Mouse (Mus musculus): ENCODE measurements around the gene Fgg. TPM values are rescaled to one million over a fixed set of nuclear protein-coding genes. Genes with fewer than 3 reads are reported as not detected.

Gene Fgg
- 0.71 TPM in 1 of 2 replicates, not detected in the other for polyA plus RNA-seq (2015; fragmentation: Nextera tagmentation; extraction: Ambion mirVana)

DNA sequence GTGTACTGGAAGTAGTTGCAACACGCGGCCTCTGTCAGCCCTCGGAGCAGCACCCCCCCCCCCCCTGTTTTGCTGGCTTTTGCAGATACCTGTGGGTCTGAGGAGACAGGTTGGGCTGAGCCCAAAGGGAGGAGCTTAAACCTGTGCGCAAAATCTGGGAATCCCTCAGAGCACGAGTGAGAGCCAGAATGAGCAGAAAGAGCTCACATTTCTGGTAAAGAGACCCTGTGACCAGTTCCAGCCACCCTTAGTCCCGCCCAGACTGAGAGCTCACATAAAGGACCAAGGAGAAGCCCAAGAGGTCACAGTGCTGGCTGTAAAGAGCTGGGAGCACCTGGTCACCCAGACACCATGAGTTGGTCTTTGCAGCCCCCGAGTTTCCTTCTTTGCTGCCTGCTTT lies at the start of gene Fgg:
TSS of gene Fgg (plus strand) at position 168 of the 400 bp plus-strand sequence.
- no peaks in the 10 kb centered on the region for H3K9me3 ChIP-seq
- no peaks in the 10 kb centered on the region for H3K4me1 ChIP-seq (replicated peaks)
- 61% methylated on average over 7 of the region's 7 CpGs for WGBS
- H3K27me3 ChIP-seq, result no peaks in the 10 kb centered on the region
- no peak within 1 kb of the TSS for H3K4me2 ChIP-seq (replicated peaks)
- no peak for ATAC-seq
- no peaks in the 10 kb centered on the region for H3K36me3 ChIP-seq
- no peak within 1 kb of the TSS for H3K4me3 ChIP-seq (replicated peaks)
- no peak within 1 kb of the TSS for H3K9ac ChIP-seq (replicated peaks)
- H3K27ac ChIP-seq, result no peak within 1 kb of the TSS

DNA sequence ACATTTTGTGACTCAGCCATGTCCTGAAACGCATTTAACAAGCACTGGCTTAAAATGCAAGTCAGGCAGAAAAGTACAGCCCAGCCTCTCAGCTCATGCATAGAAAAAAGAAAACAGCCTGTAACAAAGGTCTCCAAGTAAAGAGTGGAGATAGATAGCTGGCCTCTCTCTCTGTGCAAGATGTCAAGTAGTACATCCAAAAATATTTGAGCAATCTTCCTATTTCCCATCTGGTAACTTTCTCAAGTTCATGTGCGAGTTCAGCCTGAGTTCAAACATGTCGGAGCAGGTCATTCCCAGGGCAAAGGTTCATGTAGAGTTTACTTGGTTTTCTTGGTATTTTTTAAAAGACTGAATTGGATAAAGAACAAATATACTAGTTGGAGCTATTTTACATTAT lies 36.5 kb upstream of the Fgg start:
- no peak overlapping the region for H3K9ac ChIP-seq (replicated peaks)
- H3K27ac ChIP-seq, result no peak overlapping the region
- H3K4me1 ChIP-seq (replicated peaks), result no peaks in the 10 kb centered on the region
- no peaks in the 10 kb centered on the region for H3K36me3 ChIP-seq
- no peak for ATAC-seq
- WGBS, result 88% methylated on average over 3 of the region's 3 CpGs
- H3K4me3 ChIP-seq (replicated peaks), result no peak overlapping the region
- no peaks in the 10 kb centered on the region for H3K9me3 ChIP-seq
- no peak overlapping the region for H3K4me2 ChIP-seq (replicated peaks)
- H3K27me3 ChIP-seq, result no peaks in the 10 kb centered on the region

DNA sequence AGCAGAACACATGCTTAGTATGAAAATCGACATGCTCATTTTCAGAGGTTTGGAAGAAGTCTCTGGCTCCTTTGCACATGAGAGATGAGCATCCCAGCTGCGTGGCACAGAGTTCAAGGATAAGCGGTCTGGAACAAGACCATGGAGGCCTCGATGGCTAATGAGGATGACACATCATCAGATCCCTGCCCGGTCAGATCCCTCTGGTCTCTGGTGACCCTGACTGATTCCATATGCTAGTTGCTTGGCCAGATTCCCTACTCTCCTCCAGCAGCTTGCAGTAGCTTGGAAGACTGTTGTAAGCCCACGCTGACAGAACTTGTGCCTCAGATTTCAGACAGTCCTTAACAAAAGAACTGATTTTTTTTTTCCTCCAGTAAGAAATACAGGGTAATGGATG lies 26.7 kb upstream of the Fgg start:
- Histone ChIP-seq H3K9me3 (no peaks in the 10 kb centered on the region), H3K4me3 (replicated peaks) (no peak overlapping the region), H3K27me3 (no peaks in the 10 kb centered on the region), H3K9ac (replicated peaks) (no peak overlapping the region), H3K4me2 (replicated peaks) (no peak overlapping the region), H3K27ac (no peak overlapping the region), H3K4me1 (replicated peaks) (no peaks in the 10 kb centered on the region), H3K36me3 (no peaks in the 10 kb centered on the region)
- ATAC-seq, result no peak
- 87% methylated on average over 6 of the region's 6 CpGs for WGBS

GRCm38 (mm10) chr3:82981861-82982260 lies 25.7 kb upstream of the Fgg start:
- H3K27me3 ChIP-seq, result no peaks in the 10 kb centered on the region
- 80% methylated on average over 8 of the region's 8 CpGs for WGBS
- no peak overlapping the region for H3K4me2 ChIP-seq (replicated peaks)
- no peaks in the 10 kb centered on the region for H3K9me3 ChIP-seq
- no peak overlapping the region for H3K9ac ChIP-seq (replicated peaks)
- no peak overlapping the region for H3K27ac ChIP-seq
- no peaks in the 10 kb centered on the region for H3K36me3 ChIP-seq
- H3K4me3 ChIP-seq (replicated peaks), result no peak overlapping the region
- ATAC-seq, result no peak
- no peaks in the 10 kb centered on the region for H3K4me1 ChIP-seq (replicated peaks)

- no peaks in the 10 kb centered on the region for H3K27me3 ChIP-seq
Observed at GRCm38 (mm10) chr3:82984840-82985239, 22.7 kb upstream of the Fgg start.

DNA sequence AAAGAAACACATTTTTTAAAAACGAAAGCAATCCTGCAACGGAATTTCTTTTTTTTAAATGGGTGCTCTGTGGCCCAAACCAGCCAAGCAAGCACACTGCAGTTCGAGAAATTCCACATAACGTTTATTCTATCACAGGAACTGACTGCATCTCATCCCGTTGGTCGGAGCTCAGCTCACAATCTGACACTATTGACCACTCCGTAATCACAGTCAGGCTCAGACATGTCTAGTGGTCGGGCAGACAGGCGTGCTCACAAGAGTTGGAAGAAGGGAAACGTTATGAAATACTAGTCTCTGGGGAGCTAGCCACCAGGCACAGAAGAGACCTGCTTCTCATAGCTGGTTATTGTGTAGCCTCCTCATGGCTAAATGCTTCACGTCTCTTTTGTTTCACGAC lies 15.6 kb upstream of the Fgg start:
- H3K4me2 ChIP-seq (replicated peaks), result no peak overlapping the region
- no peaks in the 10 kb centered on the region for H3K36me3 ChIP-seq
- H3K27me3 ChIP-seq, result peaks cover 15% of the 10 kb centered on the region
- H3K4me3 ChIP-seq (replicated peaks), result no peak overlapping the region
- no peaks in the 10 kb centered on the region for H3K9me3 ChIP-seq
- no peak for ATAC-seq
- H3K9ac ChIP-seq (replicated peaks), result no peak overlapping the region
- H3K27ac ChIP-seq, result no peak overlapping the region
- peaks cover 6% of the 10 kb centered on the region for H3K4me1 ChIP-seq (replicated peaks)
- WGBS, result 88% methylated on average over 12 of the region's 12 CpGs

More at GRCm38 (mm10) chr3:82984840-82985239, 22.7 kb upstream of the Fgg start:
- 74% methylated on average over 2 of the region's 2 CpGs for WGBS
- no peaks in the 10 kb centered on the region for H3K4me1 ChIP-seq (replicated peaks)
- H3K4me2 ChIP-seq (replicated peaks), result no peak overlapping the region
- no peaks in the 10 kb centered on the region for H3K9me3 ChIP-seq
- no peak overlapping the region for H3K27ac ChIP-seq
- no peak for ATAC-seq
- H3K4me3 ChIP-seq (replicated peaks), result no peak overlapping the region
- H3K9ac ChIP-seq (replicated peaks), result no peak overlapping the region
- H3K36me3 ChIP-seq, result no peaks in the 10 kb centered on the region

- Histone ChIP-seq H3K36me3 (no peaks in the 10 kb centered on the region), H3K4me2 (replicated peaks) (no peak overlapping the region), H3K27me3 (peaks cover 20% of the 10 kb centered on the region), H3K4me3 (replicated peaks) (no peak overlapping the region), H3K9ac (replicated peaks) (no peak overlapping the region), H3K9me3 (no peaks in the 10 kb centered on the region), H3K27ac (no peak overlapping the region), H3K4me1 (replicated peaks) (peaks cover 6% of the 10 kb centered on the region)
- no peak for ATAC-seq
- 91% methylated on average over 6 of the region's 6 CpGs for WGBS
Observed at GRCm38 (mm10) chr3:82992956-82993355, 14.6 kb upstream of the Fgg start.

DNA sequence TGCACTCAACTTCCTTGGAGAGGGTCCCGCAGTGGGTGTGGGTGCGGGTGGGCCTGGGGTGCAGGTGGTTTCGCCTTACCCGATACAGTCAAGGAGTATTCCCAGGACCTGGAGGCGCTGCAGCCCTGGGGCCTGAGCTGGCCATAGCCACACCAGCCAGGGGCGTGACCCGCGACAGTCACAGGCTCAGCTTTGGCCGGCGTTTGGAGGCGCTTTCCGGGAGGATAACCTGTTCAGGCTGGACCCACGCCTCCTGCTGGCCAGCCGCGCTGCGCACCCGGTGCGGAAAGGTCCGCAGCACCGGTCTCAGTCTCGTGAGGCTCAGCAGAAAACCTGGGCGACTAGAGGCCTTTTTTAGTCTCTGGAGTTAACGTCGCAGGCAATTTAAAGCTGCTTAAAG lies 12.2 kb upstream of the Fgg start:
- H3K4me2 ChIP-seq (replicated peaks), result peak overlapping the region; percentile 56
- peaks cover 10% of the 10 kb centered on the region for H3K4me1 ChIP-seq (replicated peaks)
- H3K9ac ChIP-seq (replicated peaks), result peak overlapping the region; percentile 55
- no peaks in the 10 kb centered on the region for H3K36me3 ChIP-seq
- H3K27ac ChIP-seq, result no peak overlapping the region
- ATAC-seq, result peak; percentile 49
- H3K9me3 ChIP-seq, result no peaks in the 10 kb centered on the region
- H3K4me3 ChIP-seq (replicated peaks), result peak overlapping the region; percentile 30
- peaks cover 20% of the 10 kb centered on the region for H3K27me3 ChIP-seq
- 3% methylated on average over 24 of the region's 24 CpGs for WGBS

GRCm38 (mm10) chr3:82996656-82997055 lies 10.9 kb upstream of the Fgg start:
- no peaks in the 10 kb centered on the region for H3K9me3 ChIP-seq
- WGBS, result 72% methylated on average over 3 of the region's 3 CpGs
- H3K4me1 ChIP-seq (replicated peaks), result peaks cover 10% of the 10 kb centered on the region
- no peaks in the 10 kb centered on the region for H3K36me3 ChIP-seq
- ATAC-seq, result no peak
- no peak overlapping the region for H3K4me3 ChIP-seq (replicated peaks)
- no peak overlapping the region for H3K4me2 ChIP-seq (replicated peaks)
- H3K9ac ChIP-seq (replicated peaks), result no peak overlapping the region
- H3K27me3 ChIP-seq, result peaks cover 20% of the 10 kb centered on the region
- H3K27ac ChIP-seq, result no peak overlapping the region

- H3K4me3 ChIP-seq (replicated peaks), result no peak overlapping the region
- no peaks in the 10 kb centered on the region for H3K36me3 ChIP-seq
- WGBS, result 27% methylated on average over 8 of the region's 8 CpGs
- H3K4me2 ChIP-seq (replicated peaks), result no peak overlapping the region
- no peaks in the 10 kb centered on the region for H3K9me3 ChIP-seq
- H3K27ac ChIP-seq, result no peak overlapping the region
- peak; percentile 94 for ATAC-seq
- H3K27me3 ChIP-seq, result peaks cover 20% of the 10 kb centered on the region
- H3K9ac ChIP-seq (replicated peaks), result no peak overlapping the region
- peaks cover 10% of the 10 kb centered on the region for H3K4me1 ChIP-seq (replicated peaks)
Observed at GRCm38 (mm10) chr3:82998772-82999463, 8.6 kb upstream of the Fgg start.

- no peak overlapping the region for H3K4me2 ChIP-seq (replicated peaks)
- H3K9me3 ChIP-seq, result no peaks in the 10 kb centered on the region
- no peak for ATAC-seq
- no peaks in the 10 kb centered on the region for H3K36me3 ChIP-seq
- H3K4me3 ChIP-seq (replicated peaks), result no peak overlapping the region
- H3K27ac ChIP-seq, result no peak overlapping the region
- peaks cover 17% of the 10 kb centered on the region for H3K27me3 ChIP-seq
- peaks cover 10% of the 10 kb centered on the region for H3K4me1 ChIP-seq (replicated peaks)
- no peak overlapping the region for H3K9ac ChIP-seq (replicated peaks)
- WGBS, result 86% methylated on average over 9 of the region's 9 CpGs
Observed at GRCm38 (mm10) chr3:82999995-83000394, 7.5 kb upstream of the Fgg start.

DNA sequence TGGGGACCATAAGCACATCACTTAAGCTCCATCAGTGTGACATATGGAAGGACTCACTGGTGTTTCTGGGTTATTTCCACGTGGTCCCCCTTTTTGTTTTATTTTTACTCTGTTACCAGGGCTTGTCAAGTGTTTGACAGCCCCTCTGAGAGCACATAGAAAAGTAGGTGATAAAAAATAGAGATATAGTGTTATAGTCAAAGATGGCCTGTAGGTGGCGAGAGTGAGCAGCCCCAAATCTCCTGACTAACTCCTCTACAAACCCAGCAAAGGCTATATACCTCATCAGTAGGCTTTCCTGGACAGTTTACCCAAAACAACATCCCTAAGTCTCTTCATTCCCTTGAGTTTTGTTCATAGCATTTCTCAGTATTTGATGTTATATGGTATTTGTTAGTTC lies 5.3 kb upstream of the Fgg start:
- H3K9ac ChIP-seq (replicated peaks), result no peak overlapping the region
- H3K4me2 ChIP-seq (replicated peaks), result no peak overlapping the region
- no peaks in the 10 kb centered on the region for H3K36me3 ChIP-seq
- no peak overlapping the region for H3K27ac ChIP-seq
- no peak overlapping the region for H3K4me3 ChIP-seq (replicated peaks)
- WGBS, result 3% methylated on average over 2 of the region's 2 CpGs
- H3K4me1 ChIP-seq (replicated peaks), result peaks cover 4% of the 10 kb centered on the region; the same call in 1 of the 2 replicates
- H3K9me3 ChIP-seq, result no peaks in the 10 kb centered on the region
- no peak for ATAC-seq
- 0 out of 2 replicates have a peak, but pooled peaks cover 2% of the 10 kb centered on the region for H3K27me3 ChIP-seq

DNA sequence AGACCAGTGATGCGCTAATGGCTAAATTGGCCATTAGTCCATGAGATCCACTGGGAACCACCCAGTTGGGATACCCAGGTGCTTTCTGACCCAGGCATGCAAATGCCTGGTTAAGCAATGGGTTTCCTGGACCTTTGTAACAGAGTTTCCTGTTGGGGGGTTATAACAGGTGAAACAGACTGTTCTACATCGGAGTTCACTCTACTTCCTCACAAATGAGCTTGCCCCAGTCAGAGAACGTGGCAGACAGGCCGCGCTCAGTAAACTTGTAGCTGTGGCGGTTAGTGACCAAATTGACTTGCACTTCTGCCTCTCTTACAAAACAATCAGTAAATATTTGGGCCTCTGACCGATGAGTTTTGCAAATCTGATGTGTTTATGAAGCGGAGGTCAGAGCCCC lies 4.5 kb upstream of the Fgg start:
- H3K9me3 ChIP-seq, result no peaks in the 10 kb centered on the region
- no peak overlapping the region for H3K4me3 ChIP-seq (replicated peaks)
- 90% methylated on average over 8 of the region's 8 CpGs for WGBS
- H3K4me1 ChIP-seq (replicated peaks), result peaks cover 4% of the 10 kb centered on the region; the same call in 1 of the 2 replicates
- no peaks in the 10 kb centered on the region for H3K27me3 ChIP-seq
- no peak for ATAC-seq
- H3K4me2 ChIP-seq (replicated peaks), result no peak overlapping the region
- no peak overlapping the region for H3K27ac ChIP-seq
- no peak overlapping the region for H3K9ac ChIP-seq (replicated peaks)
- H3K36me3 ChIP-seq, result no peaks in the 10 kb centered on the region

Measured in midbrain, embryonic 13.5 days (tissue).